Mouse (Mus musculus) CD4-positive, CD25-positive, alpha-beta regulatory T cell, adult 2 months (primary cell): ENCODE data around the gene Emc6.

ENCODE experiments used
- DNase-seq: peaks from one replicate; pipeline ENCODE4 v3.0.0-alpha.2; 2012; ENCODE audit warnings: low read depth, low spot score

The Emc6 gene

GRCm38 (mm10) chr11:73176608-73177508, at the start of gene Emc6, which contains the start of gene Tax1bp3:
Gene Emc6, minus strand, starts transcription at chr11:73177037.
Gene Tax1bp3, plus strand, starts transcription at chr11:73177083.
- DNase-seq: peak; percentile 99

GRCm38 (mm10) chr11:73225856-73226255, 49.0 kb upstream of the Emc6 start:
- DNase-seq: no peak

GRCm38 (mm10) chr11:73223966-73224365, 47.1 kb upstream of the Emc6 start:
- DNase-seq: peak; percentile 44

- DNase-seq: no peak
These were observed 46.0 kb upstream of the Emc6 start for GRCm38 (mm10) chr11:73222846-73223245.

- DNase-seq: no peak
These were observed 43.8 kb upstream of the Emc6 start for GRCm38 (mm10) chr11:73220651-73221050.

GRCm38 (mm10) chr11:73219671-73220070, 42.8 kb upstream of the Emc6 start:
- DNase-seq: peak; percentile 11

- DNase-seq: no peak
These were observed 37.1 kb upstream of the Emc6 start for GRCm38 (mm10) chr11:73213956-73214355.

GRCm38 (mm10) chr11:73207621-73208020, 30.8 kb upstream of the Emc6 start:
- DNase-seq: peak; percentile 43

GRCm38 (mm10) chr11:73205194-73205593, 28.4 kb upstream of the Emc6 start:
- DNase-seq: no peak

- DNase-seq: no peak
These were observed 27.1 kb upstream of the Emc6 start for GRCm38 (mm10) chr11:73203895-73204294.

- no peak for DNase-seq
These were observed 24.8 kb upstream of the Emc6 start for GRCm38 (mm10) chr11:73201597-73201996.

- DNase-seq: no peak
These were observed 24.2 kb upstream of the Emc6 start for GRCm38 (mm10) chr11:73201021-73201420.

- peak; percentile 77 for DNase-seq
These were observed 23.0 kb upstream of the Emc6 start for GRCm38 (mm10) chr11:73199879-73200278.

GRCm38 (mm10) chr11:73199230-73199712, 22.4 kb upstream of the Emc6 start, which contains the start of gene Shpk:
Gene Shpk, plus strand, starts transcription at chr11:73199460.
- peak; percentile 95 for DNase-seq

GRCm38 (mm10) chr11:73198603-73199229, 21.9 kb upstream of the Emc6 start, which contains the start of gene Ctns:
Gene Ctns, minus strand, starts transcription at chr11:73199042.
- peak; percentile 89 for DNase-seq

- DNase-seq: no peak
These were observed 21.4 kb upstream of the Emc6 start for GRCm38 (mm10) chr11:73198190-73198589.

GRCm38 (mm10) chr11:73194444-73194843, 17.6 kb upstream of the Emc6 start:
- DNase-seq: no peak

- no peak for DNase-seq
These were observed 16.2 kb upstream of the Emc6 start for GRCm38 (mm10) chr11:73193047-73193446.

- no peak for DNase-seq
These were observed 10.4 kb upstream of the Emc6 start for GRCm38 (mm10) chr11:73187231-73187630.

- no peak for DNase-seq
These were observed 9.2 kb upstream of the Emc6 start for GRCm38 (mm10) chr11:73185872-73186615.

GRCm38 (mm10) chr11:73177895-73178294, 1.1 kb upstream of the Emc6 start:
- DNase-seq: no peak

- DNase-seq: peak; percentile 49
These were observed 655 bp upstream of the Emc6 start for GRCm38 (mm10) chr11:73177509-73177875.
